Mouse (Mus musculus) limb, embryonic 14.5 days (tissue): ENCODE measurements around the gene Zcchc9. TPM values are rescaled to one million over a fixed set of nuclear protein-coding genes. Genes with fewer than 3 reads are reported as not detected.

Source experiments
- ATAC-seq: fragments of 200-750 bp; cut with Nextera tagmentation; 2 replicates; pipeline ENCODE4 v1.8.0; 2017; ENCODE audit warnings: low read depth, moderate number of reproducible peaks, moderate TSS enrichment; ENCODE audit not compliant: low FRiP score
- DNase-seq: peaks from one replicate; pipeline ENCODE4 v3.0.0-alpha.2; 2015; ENCODE audit warnings: low spot score
- H3K27ac ChIP-seq: fragments of 300-500 bp; sonication (generic); replicated peaks from 2 replicates; pipeline ENCODE4 v1.5.1; 2014; ENCODE audit warnings: low read depth, mild to moderate bottlenecking, low read length, moderate library complexity, mixed read lengths
- H3K27me3 ChIP-seq: fragments of 300-500 bp; sonication (generic); 2 replicates; pipeline ENCODE4 v1.6.1; 2014; ENCODE audit warnings: low read length, mixed read lengths; ENCODE audit not compliant: control insufficient read depth, insufficient read depth
- H3K36me3 ChIP-seq: fragments of 300-500 bp; sonication (generic); 2 replicates; pipeline ENCODE4 v1.6.1; 2014; ENCODE audit warnings: mild to moderate bottlenecking, low read length, moderate library complexity, mixed read lengths; ENCODE audit not compliant: control insufficient read depth, insufficient read depth
- H3K4me1 ChIP-seq: fragments of 300-500 bp; sonication (generic); 2 replicates; pipeline ENCODE4 v1.6.1; 2014; ENCODE audit warnings: antibody characterized with exemption, low read length, mixed read lengths; ENCODE audit not compliant: control insufficient read depth, insufficient read depth
- H3K4me2 ChIP-seq: fragments of 300-500 bp; sonication (generic); replicated peaks from 2 replicates; pipeline ENCODE4 v1.6.1; 2014; ENCODE audit warnings: low read depth, mild to moderate bottlenecking, low read length, moderate library complexity; ENCODE audit not compliant: severe bottlenecking
- H3K4me3 ChIP-seq: fragments of 300-500 bp; sonication (generic); replicated peaks from 2 replicates; pipeline ENCODE4 v1.5.1; 2014; ENCODE audit warnings: low read length
- H3K9ac ChIP-seq: fragments of 300-500 bp; sonication (generic); 2 replicates; pipeline ENCODE4 v1.6.1; 2014; ENCODE audit warnings: mild to moderate bottlenecking, low read depth, low read length, moderate library complexity; ENCODE audit not compliant: severe bottlenecking
- H3K9me3 ChIP-seq: fragments of 300-500 bp; sonication (generic); 2 replicates; pipeline ENCODE4 v1.6.1; 2016; ENCODE audit warnings: low read length; ENCODE audit not compliant: control insufficient read depth
- POLR2A ChIP-seq: fragments of 200-500 bp; IDR thresholded peaks from 2 replicates; pipeline ENCODE4 v1.8.0; 2012; ENCODE audit warnings: inconsistent platforms, mild to moderate bottlenecking, moderate library complexity, borderline replicate concordance; ENCODE audit not compliant: insufficient read depth, insufficient read length; ENCODE audit errors: extremely low read depth
- WGBS: fragments of 180-500 bp; shearing (Covaris S2); extraction: QIAGEN DNeasy Blood & Tissue Kit; methylation state at CpG from one replicate; pipeline ENCODE4 v1.1.7; 2014; 5-methylcytosine and 5-hydroxymethylcytosine counted together
- polyA plus RNA-seq, 2 experiments: library from polyadenylated mRNA; depleted of rRNA in 1 of 2; stranded (reverse) in 1 of 2; unstranded in 1 of 2; fragments of >200 nt; fragmentation: Nextera tagmentation in 1 of 2; extraction: Ambion mirVana in 1 of 2; gene quantifications; 2 replicates each; pipeline versions ENCODE4 v1.2.1 to v1.2.3; 2012 to 2014

Zcchc9 gene
- polyA plus RNA-seq, 2 experiments: 21.9 to 39.0 TPM

- Histone ChIP-seq H3K27me3 (no peaks in the 10 kb centered on the region), H3K9ac (no peak overlapping the region), H3K4me1 (no peaks in the 10 kb centered on the region), H3K4me3 (no peak overlapping the region), H3K4me2 (no peak overlapping the region), H3K36me3 (no peaks in the 10 kb centered on the region), H3K9me3 (no peaks in the 10 kb centered on the region), H3K27ac (no peak overlapping the region)
- TF ChIP-seq POLR2A: no peak
- ATAC-seq (no peak), DNase-seq (no peak)
- WGBS: 91% methylated on average over 6 of the region's 6 CpGs
These were observed 45.7 kb downstream of the Zcchc9 start for GRCm38 (mm10) chr13:91761654-91762445.

GRCm38 (mm10) chr13:91760302-91761050 lies 47.0 kb downstream of the Zcchc9 start:
- 87% methylated on average over 8 of the region's 8 CpGs for WGBS
- TF ChIP-seq POLR2A: no peak

GRCm38 (mm10) chr13:91759791-91760190 lies 47.7 kb downstream of the Zcchc9 start:
- DNase-seq (no peak), ATAC-seq (no peak)
- no peaks in the 10 kb centered on the region for H3K27me3 ChIP-seq
- H3K4me2 ChIP-seq: no peak overlapping the region
- no peak overlapping the region for H3K9ac ChIP-seq
- no peak overlapping the region for H3K27ac ChIP-seq
- H3K4me3 ChIP-seq: no peak overlapping the region
- H3K4me1 ChIP-seq: no peaks in the 10 kb centered on the region
- no peaks in the 10 kb centered on the region for H3K9me3 ChIP-seq
- no peak for TF ChIP-seq POLR2A
- no peaks in the 10 kb centered on the region for H3K36me3 ChIP-seq
- 79% methylated on average over 8 of the region's 8 CpGs for WGBS

More at GRCm38 (mm10) chr13:91760302-91761050, 47.0 kb downstream of the Zcchc9 start:
- ATAC-seq: no peak
- Histone ChIP-seq H3K4me1 (no peaks in the 10 kb centered on the region), H3K27me3 (no peaks in the 10 kb centered on the region), H3K27ac (no peak overlapping the region), H3K9me3 (no peaks in the 10 kb centered on the region), H3K4me3 (no peak overlapping the region), H3K4me2 (no peak overlapping the region), H3K36me3 (no peaks in the 10 kb centered on the region), H3K9ac (no peak overlapping the region)
- DNase-seq: no peak

GRCm38 (mm10) chr13:91758316-91759048 lies 49.0 kb downstream of the Zcchc9 start:
- no peak overlapping the region for H3K9ac ChIP-seq
- H3K4me1 ChIP-seq: peaks cover 2% of the 10 kb centered on the region
- no peak for ATAC-seq
- DNase-seq: no peak
- no peaks in the 10 kb centered on the region for H3K27me3 ChIP-seq
- no peak overlapping the region for H3K4me3 ChIP-seq
- WGBS: 76% methylated on average over 7 of the region's 7 CpGs
- no peaks in the 10 kb centered on the region for H3K36me3 ChIP-seq
- no peak for TF ChIP-seq POLR2A
- H3K9me3 ChIP-seq: no peaks in the 10 kb centered on the region
- no peak overlapping the region for H3K4me2 ChIP-seq
- H3K27ac ChIP-seq: no peak overlapping the region

GRCm38 (mm10) chr13:91756230-91756629 lies 51.3 kb downstream of the Zcchc9 start:
- Histone ChIP-seq H3K4me2 (no peak overlapping the region), H3K4me1 (peaks cover 4% of the 10 kb centered on the region), H3K27me3 (no peaks in the 10 kb centered on the region), H3K36me3 (no peaks in the 10 kb centered on the region), H3K4me3 (no peak overlapping the region), H3K27ac (no peak overlapping the region), H3K9me3 (no peaks in the 10 kb centered on the region), H3K9ac (no peak overlapping the region)
- TF ChIP-seq POLR2A: no peak
- no peak for ATAC-seq
- 89% methylated on average over 4 of the region's 4 CpGs for WGBS
- DNase-seq: no peak
